Mouse (Mus musculus) liver, embryonic 16.5 days (tissue): ENCODE results near the gene Hoxd1. TPM values are rescaled to one million over a fixed set of nuclear protein-coding genes. Genes with fewer than 3 reads are reported as not detected.

Experiments used
- ATAC-seq: fragments of 200-750 bp; cut with Nextera tagmentation; 2 replicates; pipeline ENCODE4 v1.8.0; 2017; ENCODE audit warnings: low read depth, mild to moderate bottlenecking, moderate number of reproducible peaks, moderate library complexity
- H3K27ac ChIP-seq: fragments of 300-500 bp; sonication (generic); 2 replicates; pipeline ENCODE4 v1.5.1; 2014; ENCODE audit warnings: mild to moderate bottlenecking, low read length
- H3K27me3 ChIP-seq: fragments of 300-500 bp; sonication (generic); 2 replicates; pipeline ENCODE4 v1.6.1; 2014; ENCODE audit warnings: low read depth, low read length, mixed read lengths; ENCODE audit not compliant: control insufficient read depth, insufficient read depth
- H3K36me3 ChIP-seq: fragments of 300-500 bp; sonication (generic); 2 replicates; pipeline ENCODE4 v1.6.1; 2014; ENCODE audit warnings: mild to moderate bottlenecking; ENCODE audit not compliant: control insufficient read depth, insufficient read depth
- H3K4me1 ChIP-seq: fragments of 300-500 bp; sonication (generic); 2 replicates; pipeline ENCODE4 v1.6.1; 2014; ENCODE audit warnings: low read depth, low read length, mixed read lengths; ENCODE audit not compliant: control insufficient read depth
- H3K4me2 ChIP-seq: fragments of 300-500 bp; sonication (generic); 2 replicates; pipeline ENCODE4 v1.6.1; 2014; ENCODE audit warnings: low read depth, low read length, mixed read lengths
- H3K4me3 ChIP-seq: fragments of 300-500 bp; sonication (generic); 2 replicates; pipeline ENCODE4 v1.5.1; 2014; ENCODE audit warnings: low read depth, mild to moderate bottlenecking, low read length
- H3K9ac ChIP-seq: fragments of 300-500 bp; sonication (generic); 2 replicates; pipeline ENCODE4 v1.6.1; 2014; ENCODE audit warnings: low read depth, low read length
- H3K9me3 ChIP-seq: fragments of 300-500 bp; sonication (generic); replicated peaks from 2 replicates; pipeline ENCODE4 v1.6.1; 2016; ENCODE audit warnings: low read length; ENCODE audit not compliant: control insufficient read depth
- WGBS: fragments of 180-500 bp; shearing (Covaris S2); extraction: QIAGEN DNeasy Blood & Tissue Kit; methylation state at CpG from one replicate; pipeline ENCODE4 v1.1.7; 2014; ENCODE audit not compliant: insufficient replicate concordance; 5-methylcytosine and 5-hydroxymethylcytosine counted together
- polyA plus RNA-seq: library from polyadenylated mRNA; unstranded; fragments of >200 nt; fragmentation: Nextera tagmentation; extraction: Ambion mirVana; gene quantifications from 2 replicates; pipeline ENCODE4 v1.2.1, GENCODE M21; 2015

Gene Hoxd1
- polyA plus RNA-seq, 1 experiment from 2014 or later: not detected

DNA sequence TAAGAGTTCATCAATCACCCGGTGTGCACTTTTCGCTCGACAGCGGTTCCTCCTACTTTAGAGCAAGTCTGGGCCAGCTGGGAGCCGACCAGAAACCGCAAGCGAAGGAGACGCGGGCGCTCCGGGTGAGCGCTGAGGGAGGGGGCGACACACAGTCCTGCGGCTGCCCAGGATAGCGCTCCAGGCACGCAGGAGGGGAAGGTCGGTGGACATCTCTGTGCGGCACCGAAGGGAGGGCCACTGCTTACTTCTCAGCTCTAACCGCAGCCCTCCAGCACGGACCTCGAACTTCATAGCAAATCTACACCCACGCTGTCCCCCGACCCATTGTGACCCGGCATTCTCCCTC is 9.6 kb upstream of the Hoxd1 start:
- H3K27ac ChIP-seq: no peak overlapping the region
- no peak for ATAC-seq
- 0 out of 2 replicates have a peak overlapping the region, but pooled peaks have one; percentile 8 for H3K4me2 ChIP-seq
- no peaks in the 10 kb centered on the region; the same call in 1 of the 2 replicates for H3K4me1 ChIP-seq
- no peaks in the 10 kb centered on the region for H3K36me3 ChIP-seq
- H3K9me3 ChIP-seq: no peaks in the 10 kb centered on the region
- peaks cover 80% of the 10 kb centered on the region for H3K27me3 ChIP-seq
- no peak overlapping the region for H3K4me3 ChIP-seq
- H3K9ac ChIP-seq: no peak overlapping the region
- under 1% methylated on average over 25 of the region's 25 CpGs for WGBS

DNA sequence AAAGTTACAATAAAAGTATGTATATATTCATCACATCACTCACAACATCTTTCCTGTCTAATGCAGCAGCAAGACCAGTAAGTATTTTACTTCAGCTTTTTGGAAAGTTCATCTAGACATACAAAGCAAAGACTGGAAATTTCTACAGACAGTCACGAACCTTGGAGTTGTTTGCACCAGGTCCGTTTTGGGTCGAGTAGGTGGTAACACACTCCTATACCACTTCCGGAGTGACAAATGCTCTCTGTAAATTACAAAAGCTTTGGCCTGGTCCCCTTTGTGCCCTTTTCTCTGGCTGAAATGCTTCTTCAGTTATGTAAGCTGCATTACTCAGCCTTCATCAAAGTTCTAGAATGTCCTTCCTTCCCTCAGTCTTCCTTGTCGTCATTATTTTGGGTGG is 9.1 kb upstream of the Hoxd1 start:
- no peak overlapping the region for H3K9ac ChIP-seq
- no peak overlapping the region for H3K4me2 ChIP-seq
- 11% methylated on average over 5 of the region's 5 CpGs for WGBS
- no peak overlapping the region for H3K27ac ChIP-seq
- ATAC-seq: no peak
- peaks cover 76% of the 10 kb centered on the region for H3K27me3 ChIP-seq
- H3K4me3 ChIP-seq: no peak overlapping the region
- no peaks in the 10 kb centered on the region; the same call in 1 of the 2 replicates for H3K4me1 ChIP-seq
- H3K9me3 ChIP-seq: no peaks in the 10 kb centered on the region
- no peaks in the 10 kb centered on the region for H3K36me3 ChIP-seq

DNA sequence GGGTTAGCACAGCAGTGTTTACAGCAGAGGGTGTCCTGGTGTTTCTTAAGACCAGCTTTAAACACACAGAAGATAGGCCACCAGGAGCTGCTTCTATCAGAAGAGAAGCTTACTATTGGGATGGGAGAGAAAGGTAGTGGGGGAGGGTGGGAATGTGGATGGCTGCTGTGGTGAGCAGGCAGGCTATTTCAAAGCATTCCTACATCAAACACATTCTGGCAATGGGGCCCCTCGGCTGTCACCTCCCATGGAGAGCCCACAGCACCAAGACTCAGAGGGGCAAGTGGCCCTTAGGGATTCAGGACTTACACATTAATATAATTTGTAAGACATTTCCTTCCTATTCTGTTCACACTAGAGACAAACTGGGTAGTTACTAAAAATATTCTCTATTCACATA is 2.6 kb upstream of the Hoxd1 start:
- peaks cover 66% of the 10 kb centered on the region for H3K27me3 ChIP-seq
- no peaks in the 10 kb centered on the region; the same call in 1 of the 2 replicates for H3K4me1 ChIP-seq
- H3K9me3 ChIP-seq: no peaks in the 10 kb centered on the region
- no peak overlapping the region for H3K4me3 ChIP-seq
- ATAC-seq: no peak
- H3K9ac ChIP-seq: no peak overlapping the region
- no peak overlapping the region for H3K4me2 ChIP-seq
- H3K36me3 ChIP-seq: no peaks in the 10 kb centered on the region
- H3K27ac ChIP-seq: no peak overlapping the region
- WGBS: 8% methylated on average over 1 of the region's 1 CpGs

DNA sequence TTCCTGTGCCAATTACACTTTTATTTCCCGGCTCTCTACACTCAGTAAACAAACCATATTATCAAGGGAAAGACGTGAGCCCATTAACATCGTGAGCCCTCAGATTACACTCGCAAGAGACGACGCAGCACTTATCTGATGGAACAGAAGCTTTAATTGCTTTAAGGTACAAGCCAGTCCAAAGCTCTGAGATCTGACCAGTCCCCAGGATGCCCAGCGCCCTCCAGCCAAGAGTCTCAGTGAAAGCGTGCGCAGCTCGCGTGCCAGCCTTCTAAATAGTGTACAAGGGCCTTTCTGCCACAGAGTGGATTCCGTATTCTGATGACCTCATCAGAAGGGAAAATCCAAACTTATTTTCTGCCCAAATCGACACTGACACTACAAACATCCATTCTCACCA is 839 bp upstream of the Hoxd1 start:
- H3K9ac ChIP-seq: no peak overlapping the region
- peaks cover 65% of the 10 kb centered on the region for H3K27me3 ChIP-seq
- H3K4me1 ChIP-seq: no peaks in the 10 kb centered on the region; the same call in 1 of the 2 replicates
- 4% methylated on average over 13 of the region's 13 CpGs for WGBS
- H3K27ac ChIP-seq: no peak overlapping the region
- no peak for ATAC-seq
- H3K9me3 ChIP-seq: no peaks in the 10 kb centered on the region
- H3K4me2 ChIP-seq: no peak overlapping the region
- no peaks in the 10 kb centered on the region for H3K36me3 ChIP-seq
- no peak overlapping the region for H3K4me3 ChIP-seq

DNA sequence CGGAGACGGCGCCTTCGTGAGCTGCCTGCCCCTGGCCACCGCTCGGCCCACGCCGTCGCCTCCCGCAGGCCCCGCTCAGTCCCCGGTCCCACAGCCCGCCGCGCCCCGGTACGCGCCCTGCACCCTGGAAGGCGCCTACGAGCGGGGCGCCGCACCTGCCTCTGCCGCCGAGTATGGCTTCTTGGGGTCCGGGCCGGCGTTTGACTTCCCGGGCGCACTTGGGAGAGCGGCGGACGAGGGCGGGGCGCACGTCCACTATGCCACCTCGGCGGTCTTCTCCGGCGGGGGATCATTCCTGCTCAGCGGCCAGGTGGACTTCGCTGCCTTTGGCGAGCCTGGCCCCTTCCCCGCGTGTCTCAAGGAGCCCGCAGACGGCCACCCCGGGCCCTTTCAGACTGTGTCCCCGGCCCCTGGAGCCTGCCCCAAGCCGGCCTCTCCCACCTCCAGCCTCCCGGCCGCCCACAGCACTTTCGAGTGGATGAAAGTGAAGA is 510 bp downstream of the Hoxd1 start:
- peak overlapping the region; percentile 41 for H3K4me2 ChIP-seq
- H3K36me3 ChIP-seq: no peaks in the 10 kb centered on the region
- ATAC-seq: no peak
- no peaks in the 10 kb centered on the region; the same call in 1 of the 2 replicates for H3K4me1 ChIP-seq
- no peak overlapping the region for H3K27ac ChIP-seq
- H3K9ac ChIP-seq: no peak overlapping the region
- 3% methylated on average over 52 of the region's 53 CpGs for WGBS
- no peaks in the 10 kb centered on the region for H3K9me3 ChIP-seq
- H3K4me3 ChIP-seq: peak overlapping the region; percentile 40
- peaks cover 63% of the 10 kb centered on the region for H3K27me3 ChIP-seq

DNA sequence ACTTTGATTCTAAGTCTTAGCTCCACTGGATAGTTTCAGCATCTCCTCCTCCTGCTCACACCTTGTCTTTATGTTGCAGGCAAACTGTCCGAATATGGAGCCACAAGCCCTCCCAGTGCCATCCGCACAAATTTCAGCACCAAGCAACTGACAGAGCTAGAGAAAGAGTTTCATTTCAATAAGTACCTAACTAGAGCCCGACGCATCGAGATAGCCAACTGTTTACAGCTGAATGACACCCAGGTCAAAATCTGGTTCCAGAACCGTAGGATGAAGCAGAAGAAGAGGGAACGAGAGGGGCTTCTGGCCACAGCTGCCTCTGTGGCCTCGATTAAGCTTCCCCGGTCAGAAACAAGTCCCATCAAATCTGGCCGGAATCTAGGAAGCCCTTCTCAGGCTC is 1.2 kb downstream of the Hoxd1 start:
- Histone ChIP-seq H3K27ac (no peak overlapping the region), H3K9me3 (no peaks in the 10 kb centered on the region), H3K4me2 (no peak overlapping the region), H3K36me3 (no peaks in the 10 kb centered on the region), H3K9ac (no peak overlapping the region), H3K4me1 (no peaks in the 10 kb centered on the region; the same call in 1 of the 2 replicates), H3K27me3 (peaks cover 63% of the 10 kb centered on the region), H3K4me3 (no peak overlapping the region)
- ATAC-seq: no peak
- WGBS: 39% methylated on average over 10 of the region's 10 CpGs

DNA sequence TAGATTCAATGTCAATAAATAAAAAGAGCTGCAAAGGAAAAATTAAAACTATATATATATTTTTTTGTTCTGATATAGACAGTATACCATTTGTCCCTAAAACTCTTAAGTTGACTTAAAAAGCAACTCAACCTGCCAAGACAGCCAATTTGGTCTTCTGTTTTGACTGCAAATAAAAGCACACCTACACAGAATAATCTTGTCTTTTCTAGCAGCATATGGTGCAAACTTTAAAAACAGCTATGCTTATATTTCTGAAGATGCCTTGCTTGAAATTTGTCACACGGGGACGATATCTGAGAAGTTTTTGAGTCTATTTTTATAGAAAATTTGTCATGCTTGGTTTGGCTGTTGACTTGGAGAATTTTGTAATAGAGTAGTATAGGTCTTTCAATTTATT is 11.6 kb downstream of the Hoxd1 start:
- Histone ChIP-seq H3K27me3 (0 out of 2 replicates have a peak, but pooled peaks cover 3% of the 10 kb centered on the region), H3K9ac (no peak overlapping the region), H3K27ac (no peak overlapping the region), H3K9me3 (no peaks in the 10 kb centered on the region), H3K4me3 (no peak overlapping the region), H3K4me2 (no peak overlapping the region), H3K4me1 (no peaks in the 10 kb centered on the region), H3K36me3 (no peaks in the 10 kb centered on the region)
- WGBS: 57% methylated on average over 2 of the region's 2 CpGs
- ATAC-seq: no peak

DNA sequence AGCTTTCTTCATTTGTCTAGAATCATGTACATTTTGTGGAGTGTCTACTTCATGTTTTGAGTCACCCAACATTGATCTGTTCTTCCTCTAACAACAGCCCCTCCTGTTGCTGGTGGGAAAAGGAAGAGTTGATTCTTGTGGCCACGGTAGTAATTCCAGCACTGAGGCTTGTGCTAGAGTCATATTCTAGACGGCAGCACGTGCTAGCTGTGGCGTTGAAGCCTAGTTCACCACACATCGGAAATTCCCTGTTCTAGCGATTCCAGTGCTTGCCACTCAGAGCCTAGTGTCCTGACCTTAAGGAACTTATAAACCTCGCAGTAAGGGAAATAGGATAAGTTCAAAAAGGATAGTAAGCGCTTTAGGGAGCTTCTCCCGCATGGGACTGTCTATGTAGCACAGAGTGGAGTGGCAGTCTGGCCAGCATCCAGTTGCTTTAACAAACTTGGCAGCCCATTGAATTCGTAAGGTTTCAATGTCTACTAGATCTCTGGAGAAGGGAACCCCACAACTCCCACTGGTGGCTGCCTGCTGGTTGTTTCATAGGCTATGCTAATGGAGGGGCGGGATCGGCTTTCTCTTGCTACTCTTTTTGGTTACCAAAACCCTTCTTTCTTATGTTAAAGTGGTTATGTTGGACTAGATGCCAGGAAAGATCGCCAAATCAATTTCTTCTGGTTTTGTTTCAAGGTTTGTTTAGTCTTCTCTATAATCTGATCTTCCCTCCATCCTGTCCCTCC is 14.9 kb downstream of the Hoxd1 start:
- Histone ChIP-seq H3K27ac (no peak overlapping the region), H3K9ac (no peak overlapping the region), H3K4me2 (no peak overlapping the region), H3K27me3 (no peaks in the 10 kb centered on the region), H3K4me1 (no peaks in the 10 kb centered on the region), H3K36me3 (no peaks in the 10 kb centered on the region), H3K4me3 (no peak overlapping the region), H3K9me3 (no peaks in the 10 kb centered on the region)
- ATAC-seq: no peak
- WGBS: 65% methylated on average over 13 of the region's 13 CpGs

DNA sequence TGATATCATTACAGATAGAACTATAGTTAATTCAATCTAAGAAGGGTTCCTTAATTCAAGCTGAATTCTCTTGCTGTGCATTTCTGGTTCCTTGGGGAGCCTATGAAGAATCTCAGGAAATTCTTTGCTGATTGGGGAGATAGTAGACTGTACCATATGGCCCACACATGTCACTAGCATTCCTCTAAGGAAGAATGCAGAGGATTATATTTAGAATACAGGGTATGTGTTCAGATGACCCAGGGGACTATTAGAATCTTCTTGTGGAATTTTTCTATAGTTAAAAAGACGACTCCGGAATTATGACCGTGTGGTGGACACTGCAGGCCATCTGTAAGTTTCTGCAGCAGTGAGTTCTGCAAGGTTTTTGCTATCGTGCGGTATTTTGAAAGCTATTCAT is 18.6 kb downstream of the Hoxd1 start:
- WGBS: 78% methylated on average over 5 of the region's 5 CpGs

More for the DNA sequence above, 18.6 kb downstream of the Hoxd1 start:
- no peaks in the 10 kb centered on the region for H3K9me3 ChIP-seq
- no peaks in the 10 kb centered on the region for H3K36me3 ChIP-seq
- no peak overlapping the region for H3K27ac ChIP-seq
- no peak overlapping the region for H3K4me3 ChIP-seq
- ATAC-seq: no peak
- H3K4me2 ChIP-seq: no peak overlapping the region
- no peak overlapping the region for H3K9ac ChIP-seq
- H3K27me3 ChIP-seq: no peaks in the 10 kb centered on the region
- no peaks in the 10 kb centered on the region for H3K4me1 ChIP-seq
